Mouse (Mus musculus) hindbrain, embryonic 10.5 days (tissue): ENCODE measurements around the gene Tmem254a. TPM values are rescaled to one million over a fixed set of nuclear protein-coding genes. Genes with fewer than 3 reads are reported as not detected.
"Not testable (repeated sequence)": the region's sequence is repeated elsewhere in the genome, so short reads cannot be mapped to it uniquely, and the experiment has no call there.

Source experiments
- DNase-seq: peaks from one replicate; pipeline ENCODE4 v3.0.0-alpha.2; 2017; ENCODE audit warnings: low spot score
- H3K27ac ChIP-seq: fragments of 300-500 bp; sonication (generic); 2 replicates; pipeline ENCODE4 v1.5.1; 2016; ENCODE audit warnings: mild to moderate bottlenecking, moderate library complexity
- H3K27me3 ChIP-seq: fragments of 300-500 bp; sonication (generic); 2 replicates; pipeline ENCODE4 v1.6.1; 2016; ENCODE audit warnings: mild to moderate bottlenecking; ENCODE audit not compliant: poor library complexity, insufficient read depth, severe bottlenecking
- H3K36me3 ChIP-seq: fragments of 300-500 bp; sonication (generic); 2 replicates; pipeline ENCODE4 v1.6.1; 2016; ENCODE audit warnings: mild to moderate bottlenecking, moderate library complexity
- H3K4me1 ChIP-seq: fragments of 300-500 bp; sonication (generic); replicated peaks from 2 replicates; pipeline ENCODE4 v1.6.1; 2016; ENCODE audit warnings: mild to moderate bottlenecking
- H3K4me3 ChIP-seq: fragments of 300-500 bp; sonication (generic); 2 replicates; pipeline ENCODE4 v1.5.1; 2016; ENCODE audit warnings: mild to moderate bottlenecking, moderate library complexity
- H3K9me3 ChIP-seq: fragments of 300-500 bp; sonication (generic); 2 replicates; pipeline ENCODE4 v1.6.1; 2016; ENCODE audit warnings: mild to moderate bottlenecking, moderate library complexity
- WGBS: fragments of 180-500 bp; shearing (Covaris S2); methylation state at CpG from one replicate; pipeline ENCODE4 v1.1.7; 2016; 5-methylcytosine and 5-hydroxymethylcytosine counted together
- polyA plus RNA-seq: library from polyadenylated mRNA; unstranded; fragments of >200 nt; fragmentation: Nextera tagmentation; extraction: Ambion mirVana; gene quantifications from 2 replicates; pipeline ENCODE4 v1.2.1, GENCODE M21; 2016

The Tmem254a gene
- 1.9 and 3.9 TPM in 2 replicates for polyA plus RNA-seq

GRCm38 (mm10) chr14:25927562-25927881 is at the start of gene Tmem254a:
TSS of gene Tmem254a (minus strand) at chr14:25927672.
- not testable (repeated sequence) for DNase-seq, H3K27ac ChIP-seq, H3K9me3 ChIP-seq, H3K4me3 ChIP-seq, H3K4me1 ChIP-seq, H3K36me3 ChIP-seq, H3K27me3 ChIP-seq
- WGBS = no CpG with 5 or more reads among the region's 10 CpGs

DNA sequence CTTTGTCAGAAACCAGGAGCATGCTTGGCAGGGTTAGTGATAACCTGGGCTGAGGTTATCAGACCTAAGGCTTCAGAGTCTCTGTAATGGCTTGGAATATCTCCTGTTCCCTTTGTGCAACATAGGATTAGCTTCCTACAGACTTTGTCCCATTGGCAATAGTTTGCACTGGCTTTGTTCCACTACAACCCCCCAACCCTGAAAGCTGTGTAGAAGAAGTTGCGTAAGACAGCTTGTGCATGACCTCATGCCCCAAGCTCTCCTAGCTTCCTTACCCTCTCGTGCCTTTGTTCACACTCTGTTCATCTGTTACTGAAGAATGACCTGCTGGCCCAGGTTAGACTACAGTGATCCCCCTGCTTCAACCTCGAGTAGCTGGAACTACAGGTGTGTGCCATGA is 30.4 kb upstream of the Tmem254a start:
- H3K4me3 ChIP-seq, H3K9me3 ChIP-seq, H3K27me3 ChIP-seq, H3K4me1 ChIP-seq, H3K36me3 ChIP-seq, DNase-seq, H3K27ac ChIP-seq: not testable (repeated sequence)
- WGBS = no CpG with 5 or more reads among the region's 3 CpGs

DNA sequence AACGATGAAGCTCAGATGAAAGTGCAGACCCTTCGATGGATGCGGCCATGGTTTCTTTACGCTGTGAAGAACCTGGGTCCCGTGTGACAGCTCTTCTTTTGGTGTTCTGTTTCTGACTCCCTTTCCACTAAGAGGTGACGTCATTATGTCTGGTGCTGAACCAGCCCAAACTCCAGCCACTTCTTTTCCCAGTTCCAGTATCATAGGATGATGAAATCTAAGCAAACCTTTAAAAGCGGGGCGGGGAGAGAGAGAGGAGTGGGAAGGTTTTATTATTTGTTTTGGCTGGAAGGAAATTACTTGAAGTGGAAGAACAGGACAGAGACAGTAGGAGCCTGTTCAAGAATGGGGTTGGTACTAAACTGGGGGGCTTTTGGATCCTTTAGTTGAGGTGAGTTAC is 10.5 kb upstream of the Tmem254a start, which contains the start of gene Cphx1:
Cphx1 (plus strand) TSS at position 301 of the 400 bp plus-strand sequence.
- not testable (repeated sequence) for DNase-seq, H3K4me3 ChIP-seq, H3K4me1 ChIP-seq, H3K9me3 ChIP-seq, H3K27me3 ChIP-seq, H3K36me3 ChIP-seq, H3K27ac ChIP-seq
- WGBS = no CpG with 5 or more reads among the region's 8 CpGs

DNA sequence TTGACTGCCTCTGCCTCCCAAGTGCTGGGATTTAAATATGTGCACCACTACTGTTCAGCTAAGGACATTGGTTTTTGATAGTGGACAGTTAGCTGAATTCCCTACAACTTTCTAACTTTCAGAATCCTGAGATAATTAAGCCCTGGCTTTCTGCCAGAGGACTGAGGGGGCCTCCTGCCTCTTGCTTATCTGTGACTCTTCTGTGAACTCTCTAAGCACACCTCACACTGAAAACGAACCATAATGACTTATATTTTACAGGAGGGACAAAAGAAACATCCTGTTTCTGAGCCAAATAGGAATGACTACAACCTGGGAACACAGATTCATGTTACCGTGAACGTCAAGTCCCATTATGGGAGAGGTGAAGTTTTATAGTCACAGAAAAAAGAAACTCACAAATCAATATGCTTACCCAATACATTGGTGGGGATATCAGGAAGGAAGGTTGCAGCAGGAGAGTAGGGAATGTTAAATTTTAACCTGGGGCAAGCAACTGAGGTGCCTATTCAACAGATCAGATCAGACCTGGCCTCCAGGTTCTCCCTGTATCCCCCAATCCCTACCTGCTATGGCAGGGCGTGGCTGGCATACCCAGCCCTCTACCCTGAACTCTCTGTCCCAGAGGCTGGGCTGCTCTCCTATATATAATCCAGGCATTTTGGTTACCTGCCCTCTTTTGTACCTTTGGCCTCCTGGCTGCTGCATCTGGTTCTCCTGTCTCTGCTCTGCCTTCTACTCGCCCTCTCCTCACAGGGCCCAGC is 9.6 kb upstream of the Tmem254a start:
- H3K27me3 ChIP-seq, H3K36me3 ChIP-seq, H3K4me1 ChIP-seq, H3K27ac ChIP-seq, H3K9me3 ChIP-seq, H3K4me3 ChIP-seq, DNase-seq: not testable (repeated sequence)
- WGBS = no CpG with 5 or more reads among the region's 5 CpGs

DNA sequence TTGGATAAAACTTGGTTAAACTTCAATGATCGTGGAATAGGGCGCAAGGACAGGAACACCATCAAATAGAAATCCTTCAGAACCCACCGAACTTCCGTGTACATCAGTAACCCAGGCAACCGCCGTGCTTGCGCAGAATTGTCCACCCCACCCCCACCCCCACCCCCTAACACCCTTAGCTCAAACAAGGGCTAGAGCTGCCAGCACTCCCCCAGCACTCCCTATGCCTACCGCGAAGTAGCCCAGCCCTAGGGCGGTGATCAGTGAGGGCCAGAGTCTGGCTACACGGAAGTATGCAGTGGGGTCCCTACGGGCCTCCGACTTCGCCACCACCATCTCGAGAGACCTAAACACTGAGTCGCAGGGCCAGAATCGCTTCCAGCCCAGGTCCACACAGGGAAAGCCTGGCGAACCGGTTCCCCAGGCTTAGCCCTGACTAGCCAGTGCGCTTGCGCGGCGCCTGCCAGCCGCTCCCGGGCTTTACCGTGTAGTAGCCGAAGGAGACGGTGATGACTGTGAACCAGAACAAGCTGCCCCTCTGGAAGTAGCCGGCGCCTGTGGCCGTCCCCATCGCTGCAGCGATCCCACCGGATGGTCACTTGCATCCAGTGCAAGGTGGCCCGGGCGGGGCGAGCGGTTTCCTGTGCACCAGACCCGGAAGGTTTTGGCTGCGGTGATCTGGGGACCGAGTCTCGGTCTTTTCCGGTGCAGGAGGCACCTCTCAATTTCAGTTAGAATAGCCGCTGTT is 484 bp downstream of the Tmem254a start:
- H3K36me3 ChIP-seq, H3K4me3 ChIP-seq, H3K4me1 ChIP-seq, H3K9me3 ChIP-seq, DNase-seq, H3K27me3 ChIP-seq, H3K27ac ChIP-seq: not testable (repeated sequence)
- WGBS = no CpG with 5 or more reads among the region's 44 CpGs

GRCm38 (mm10) chr14:25918427-25919170 is 8.9 kb downstream of the Tmem254a start:
- DNase-seq, H3K4me3 ChIP-seq, H3K4me1 ChIP-seq, H3K27me3 ChIP-seq, H3K9me3 ChIP-seq, H3K27ac ChIP-seq, H3K36me3 ChIP-seq: not testable (repeated sequence)
- WGBS = no CpG with 5 or more reads among the region's 5 CpGs

- WGBS = no CpG with 5 or more reads among the region's 8 CpGs
- not testable (repeated sequence) for H3K9me3 ChIP-seq, H3K27ac ChIP-seq, H3K27me3 ChIP-seq, DNase-seq, H3K4me3 ChIP-seq, H3K4me1 ChIP-seq, H3K36me3 ChIP-seq
These were observed 18.5 kb downstream of the Tmem254a start for GRCm38 (mm10) chr14:25908976-25909375.

DNA sequence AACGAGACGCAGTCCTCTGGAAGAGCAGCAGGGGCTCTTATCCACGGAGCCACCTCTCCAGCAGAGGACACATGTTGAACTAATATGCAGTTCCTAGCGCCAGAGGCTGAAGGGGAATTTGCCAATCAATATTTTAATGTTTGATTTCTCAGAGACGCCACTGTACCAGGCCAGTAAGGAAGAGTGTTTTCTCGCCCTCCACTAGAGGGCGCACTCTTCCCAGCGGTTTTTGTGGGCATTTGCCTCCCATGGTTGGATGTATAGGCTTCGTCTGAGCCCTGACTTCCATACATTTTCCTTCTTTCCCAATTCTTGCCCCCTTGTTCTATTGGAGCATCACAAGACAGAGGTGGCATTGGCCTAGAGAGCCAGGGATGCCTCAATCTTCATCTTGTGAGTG is 20.2 kb downstream of the Tmem254a start:
- not testable (repeated sequence) for H3K9me3 ChIP-seq, H3K27ac ChIP-seq, H3K4me1 ChIP-seq, H3K27me3 ChIP-seq, DNase-seq, H3K36me3 ChIP-seq, H3K4me3 ChIP-seq
- no CpG with 5 or more reads among the region's 9 CpGs for WGBS

GRCm38 (mm10) chr14:25905243-25905642 is 22.2 kb downstream of the Tmem254a start:
- not testable (repeated sequence) for H3K27ac ChIP-seq, H3K4me3 ChIP-seq, H3K36me3 ChIP-seq, DNase-seq, H3K9me3 ChIP-seq, H3K4me1 ChIP-seq, H3K27me3 ChIP-seq
- 78% methylated on average over 1 of the region's 5 CpGs for WGBS

GRCm38 (mm10) chr14:25903000-25903399 is 24.5 kb downstream of the Tmem254a start, which contains the start of gene Plac9a:
TSS of gene Plac9a (minus strand) at chr14:25903100.
- not testable (repeated sequence) for H3K4me3 ChIP-seq, H3K27me3 ChIP-seq, H3K27ac ChIP-seq, H3K9me3 ChIP-seq, DNase-seq, H3K36me3 ChIP-seq, H3K4me1 ChIP-seq
- WGBS = no CpG with 5 or more reads among the region's 10 CpGs

- not testable (repeated sequence) for H3K4me3 ChIP-seq, H3K9me3 ChIP-seq, H3K27ac ChIP-seq, H3K36me3 ChIP-seq, DNase-seq, H3K4me1 ChIP-seq, H3K27me3 ChIP-seq
- no CpG with 5 or more reads among the region's 7 CpGs for WGBS
These were observed 31.8 kb downstream of the Tmem254a start for GRCm38 (mm10) chr14:25895686-25896085.

DNA sequence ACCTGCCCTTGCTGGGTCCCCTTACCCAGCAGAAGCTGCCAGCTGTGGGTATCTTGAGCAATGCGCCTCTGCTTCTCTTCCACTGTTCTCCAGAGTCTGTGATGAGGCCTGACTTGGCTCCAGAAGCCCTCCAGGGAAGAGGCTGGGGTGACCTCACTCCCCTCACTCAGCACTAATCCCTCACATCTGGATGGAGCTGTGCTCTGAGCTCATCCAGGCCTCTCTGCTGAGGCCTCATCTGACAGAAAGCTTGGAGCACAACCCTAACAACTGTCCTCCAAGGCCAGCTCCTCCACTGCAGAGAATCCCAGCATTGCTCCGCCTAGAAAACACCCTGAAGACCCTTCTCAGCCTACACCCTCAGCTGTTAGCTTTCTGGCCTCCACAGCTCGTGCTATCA is 32.9 kb downstream of the Tmem254a start:
- not testable (repeated sequence) for H3K36me3 ChIP-seq, H3K9me3 ChIP-seq, H3K4me3 ChIP-seq, H3K27ac ChIP-seq, DNase-seq, H3K4me1 ChIP-seq, H3K27me3 ChIP-seq
- WGBS = no CpG with 5 or more reads among the region's 3 CpGs

DNA sequence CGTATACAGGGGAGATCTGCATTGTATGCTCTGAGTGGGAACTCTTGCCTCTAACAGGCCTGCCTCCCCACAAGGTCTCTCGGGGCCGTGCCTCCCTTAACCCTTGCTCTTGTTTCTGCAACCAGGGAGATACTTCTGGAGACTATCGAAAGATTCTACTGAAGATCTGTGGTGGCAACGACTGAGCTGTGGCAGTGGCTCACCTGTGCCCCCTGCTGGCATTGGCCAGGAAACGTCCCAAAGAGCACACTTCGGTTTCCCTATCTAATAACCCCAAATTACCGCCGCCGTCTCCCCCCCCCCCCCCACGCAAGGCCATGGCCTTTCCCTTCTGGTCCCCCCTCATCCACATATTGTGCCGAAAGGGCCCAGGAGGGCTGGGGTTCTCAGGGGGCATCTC is 41.6 kb downstream of the Tmem254a start:
- H3K9me3 ChIP-seq, H3K27me3 ChIP-seq, DNase-seq, H3K4me3 ChIP-seq, H3K27ac ChIP-seq, H3K36me3 ChIP-seq, H3K4me1 ChIP-seq: not testable (repeated sequence)
- WGBS = no CpG with 5 or more reads among the region's 12 CpGs
